Mouse (Mus musculus): ENCODE results near the gene Wdr37.
"Not testable (repeated sequence)": the region's sequence is repeated elsewhere in the genome, so short reads cannot be mapped to it uniquely, and the experiment has no call there.

Gene Wdr37

GRCm38 (mm10) chr13:8871314-8871962, at the start of gene Wdr37:
Gene Wdr37, minus strand, starts transcription at chr13:8871909.
- DNase-seq (ENCODE audit: extremely low spot score) = no peak

GRCm38 (mm10) chr13:8913890-8914289, 42.2 kb upstream of the Wdr37 start:
- not testable (repeated sequence) for DNase-seq (ENCODE audit: extremely low spot score)

GRCm38 (mm10) chr13:8905986-8906385, 34.3 kb upstream of the Wdr37 start:
- not testable (repeated sequence) for DNase-seq (ENCODE audit: extremely low spot score)

GRCm38 (mm10) chr13:8888603-8889002, 16.9 kb upstream of the Wdr37 start:
- DNase-seq (ENCODE audit: extremely low spot score) = no peak

- DNase-seq (ENCODE audit: extremely low spot score) = no peak
These were observed 14.5 kb upstream of the Wdr37 start for GRCm38 (mm10) chr13:8886185-8886560.

- peak; percentile 98 for DNase-seq (ENCODE audit: extremely low spot score)
These were observed 13.9 kb upstream of the Wdr37 start, which contains the start of gene Idi1 for GRCm38 (mm10) chr13:8885445-8886184. Gene Idi1, plus strand, starts transcription at chr13:8885501.

GRCm38 (mm10) chr13:8883870-8884269, 12.2 kb upstream of the Wdr37 start:
- not testable (repeated sequence) for DNase-seq (ENCODE audit: extremely low spot score)

- no peak for DNase-seq (ENCODE audit: extremely low spot score)
These were observed 9.9 kb upstream of the Wdr37 start for GRCm38 (mm10) chr13:8881611-8882010.

GRCm38 (mm10) chr13:8873776-8874175, 2.1 kb upstream of the Wdr37 start:
- DNase-seq (ENCODE audit: extremely low spot score) = no peak

- peak; percentile 89 for DNase-seq (ENCODE audit: extremely low spot score)
These were observed 997 bp downstream of the Wdr37 start for GRCm38 (mm10) chr13:8870510-8871313.

- DNase-seq (ENCODE audit: extremely low spot score) = peak; percentile 19
These were observed 1.6 kb downstream of the Wdr37 start for GRCm38 (mm10) chr13:8870160-8870509.

- no peak for DNase-seq (ENCODE audit: extremely low spot score)
These were observed 2.0 kb downstream of the Wdr37 start for GRCm38 (mm10) chr13:8869578-8870157.

- DNase-seq (ENCODE audit: extremely low spot score) = no peak
These were observed 5.1 kb downstream of the Wdr37 start for GRCm38 (mm10) chr13:8866612-8867011.

- DNase-seq (ENCODE audit: extremely low spot score) = no peak
These were observed 6.7 kb downstream of the Wdr37 start for GRCm38 (mm10) chr13:8864990-8865389.

GRCm38 (mm10) chr13:8860861-8861260, 10.8 kb downstream of the Wdr37 start:
- no peak for DNase-seq (ENCODE audit: extremely low spot score)

- no peak for DNase-seq (ENCODE audit: extremely low spot score)
These were observed 13.3 kb downstream of the Wdr37 start for GRCm38 (mm10) chr13:8858453-8858852.

GRCm38 (mm10) chr13:8854769-8855168, 16.9 kb downstream of the Wdr37 start:
- no peak for DNase-seq (ENCODE audit: extremely low spot score)

- no peak for DNase-seq (ENCODE audit: extremely low spot score)
These were observed 18.3 kb downstream of the Wdr37 start for GRCm38 (mm10) chr13:8853424-8853823.

GRCm38 (mm10) chr13:8849311-8849710, 22.4 kb downstream of the Wdr37 start:
- DNase-seq (ENCODE audit: extremely low spot score) = no peak

GRCm38 (mm10) chr13:8847702-8848101, 24.0 kb downstream of the Wdr37 start:
- DNase-seq (ENCODE audit: extremely low spot score) = no peak

GRCm38 (mm10) chr13:8842273-8842672, 29.4 kb downstream of the Wdr37 start:
- DNase-seq (ENCODE audit: extremely low spot score) = no peak

- DNase-seq (ENCODE audit: extremely low spot score) = not testable (repeated sequence)
These were observed 29.9 kb downstream of the Wdr37 start for GRCm38 (mm10) chr13:8841846-8842245.
